Mouse (Mus musculus) layer of hippocampus, adult 8-10 months (tissue): ENCODE results near the gene Mvp. TPM values are rescaled to one million over a fixed set of nuclear protein-coding genes. Genes with fewer than 3 reads are reported as not detected.

Experiments
- DNase-seq, 2 experiments: peaks; one replicate each; pipeline ENCODE4 v3.0.0; 2022; ENCODE audit warnings: low spot score in 2 of 2
- microRNA-seq, 2 experiments: library from miRNA; unstranded; fragments of <30 nt; microRNA quantifications; one replicate each; pipeline ENCODE4 v1.2.0; 2022
- total RNA-seq, 4 experiments: library from RNA; stranded (reverse); gene quantifications; 2 replicates each; pipeline ENCODE4 v1.2.4; 2022

The Mvp gene
- total RNA-seq, 4 experiments from 2014 or later, result 10.5 to 17.2 (median 14.1) TPM

GRCm38 (mm10) chr7:126950647-126951615 lies 63.5 kb downstream of the Mvp start:
- no peak for DNase-seq

GRCm38 (mm10) chr7:126949793-126950646 lies 64.4 kb downstream of the Mvp start, which contains the start of gene Sez6l2:
TSS of gene Sez6l2 (plus strand) at chr7:126950563.
- DNase-seq, result peak; percentile 77 to 83

- DNase-seq, result peak; percentile 52 to 65
Observed at GRCm38 (mm10) chr7:126949403-126949792, 65.0 kb downstream of the Mvp start, which contains the start of gene Asphd1. TSS of gene Asphd1 (minus strand) at chr7:126949582.

GRCm38 (mm10) chr7:126948626-126949025 lies 65.8 kb downstream of the Mvp start:
- no peak for DNase-seq

- no peak for DNase-seq
Observed at GRCm38 (mm10) chr7:126946530-126946929, 67.9 kb downstream of the Mvp start.

- DNase-seq, result peak; percentile 54 to 57
Observed at GRCm38 (mm10) chr7:126941801-126942200, 72.6 kb downstream of the Mvp start.

- no peak for DNase-seq
Observed at GRCm38 (mm10) chr7:126941171-126941570, 73.2 kb downstream of the Mvp start.

Small RNAs within 50 kb of the gene (microRNA-seq; reads per million reads assigned to microRNA genes)
- gene Gm44343, result 0 reads per million in 2 experiments

Other genes starting within 250 kb of the Mvp start
- gene Gdpd3, start 248.3 kb downstream of the Mvp start, total RNA-seq, result 1 to 10 TPM; 4.4 to 7.9 (median 5.0) TPM
- gene Ypel3, start 237.7 kb downstream of the Mvp start, total RNA-seq, result 100 to 1,000 TPM; 236 to 283 (median 255) TPM
- gene Tbx6, start 233.1 kb downstream of the Mvp start, total RNA-seq, result 1 to 10 TPM in 3 of 4 experiments, under 1 TPM in 1; 0.43 to 1.5 (median 1.2) TPM
- gene Ppp4c, start 222.1 kb downstream of the Mvp start, total RNA-seq, result 10 to 100 TPM; 49.5 to 55.7 (median 51.9) TPM
- gene Fam57b, start 217.0 kb downstream of the Mvp start, total RNA-seq, result 10 to 100 TPM; 57.3 to 67.6 (median 62.6) TPM
- gene 4930451I11Rik, start 183.0 kb downstream of the Mvp start, total RNA-seq, result not detected
- 10 to 100 TPM; 17.6 to 20.0 (median 18.7) TPM for gene Doc2a, start 167.2 kb downstream of the Mvp start, total RNA-seq
- 10 to 100 TPM; 25.6 to 44.7 (median 36.2) TPM for gene Hirip3, start 152.6 kb downstream of the Mvp start, total RNA-seq
- 10 to 100 TPM; 46.3 to 59.5 (median 56.1) TPM for gene Ino80e, start 152.2 kb downstream of the Mvp start, total RNA-seq
- 100 to 1,000 TPM; 146 to 179 (median 151) TPM for gene Taok2, start 129.9 kb downstream of the Mvp start, total RNA-seq
- 10 to 100 TPM; 21.8 to 34.3 (median 25.6) TPM for gene Tmem219, start 91.7 kb downstream of the Mvp start, total RNA-seq
- 100 to 1,000 TPM; 137 to 173 (median 161) TPM for gene Kctd13, start 85.7 kb downstream of the Mvp start, total RNA-seq
- 10 to 100 TPM; 27.2 to 41.0 (median 31.5) TPM for gene Asphd1, start 65.0 kb downstream of the Mvp start, total RNA-seq
- 100 to 1,000 TPM; 433 to 476 (median 455) TPM for gene Sez6l2, start 64.1 kb downstream of the Mvp start, total RNA-seq
- 100 to 1,000 TPM; 138 to 156 (median 152) TPM for gene Cdipt, start 38.7 kb downstream of the Mvp start, total RNA-seq
- gene Cdiptos, start 38.5 kb downstream of the Mvp start, total RNA-seq, result 1 to 10 TPM in 1 of 4 experiments, not detected in 3; 1.0 TPM
- not detected for gene Pagr1b, start 1.9 kb upstream of the Mvp start, total RNA-seq
- gene Pagr1a, start 2.7 kb upstream of the Mvp start, total RNA-seq, result 10 to 100 TPM; 18.9 to 59.7 (median 27.8) TPM
- gene Gm42742, start 6.5 kb upstream of the Mvp start, total RNA-seq, result 10 to 100 TPM; 20.5 to 63.0 (median 52.5) TPM
- gene Prrt2, start 6.6 kb upstream of the Mvp start, total RNA-seq, result 100 to 1,000 TPM; 208 to 223 (median 215) TPM
- 100 to 1,000 TPM; 204 to 209 (median 206) TPM for gene Maz, start 12.4 kb upstream of the Mvp start, total RNA-seq
- gene Kif22, start 27.9 kb upstream of the Mvp start, total RNA-seq, result 1 to 10 TPM; 2.5 to 9.4 (median 3.8) TPM
- not detected for gene Zg16, start 72.7 kb upstream of the Mvp start, total RNA-seq
- 1 to 10 TPM; 1.2 to 3.7 (median 2.3) TPM for gene AI467606, start 76.7 kb upstream of the Mvp start, total RNA-seq
- gene Qprt, start 107.6 kb upstream of the Mvp start, total RNA-seq, result 1 to 10 TPM in 1 of 4 experiments, under 1 TPM in 3; 0.22 to 1.1 (median 0.53) TPM
- gene Spn, start 123.2 kb upstream of the Mvp start, total RNA-seq, result under 1 TPM; 0.29 to 0.68 (median 0.46) TPM
- gene Cd2bp2, start 181.4 kb upstream of the Mvp start, total RNA-seq, result 10 to 100 TPM; 87.4 to 94.4 (median 90.0) TPM
- 100 to 1,000 TPM in 2 of 4 experiments, 10 to 100 TPM in 2; 97.9 to 106 (median 101) TPM for gene Tbc1d10b, start 193.8 kb upstream of the Mvp start, total RNA-seq
- 1 to 10 TPM; 2.8 to 5.1 (median 3.6) TPM for gene Mylpf, start 194.3 kb upstream of the Mvp start, total RNA-seq
- 10 to 100 TPM; 20.6 to 21.4 (median 20.9) TPM for gene Zfp553, start 218.4 kb upstream of the Mvp start, total RNA-seq
- 1 to 10 TPM; 2.4 to 7.9 (median 7.0) TPM for gene Sept1, start 218.5 kb upstream of the Mvp start, total RNA-seq
- gene Zfp771, start 229.7 kb upstream of the Mvp start, total RNA-seq, result 10 to 100 TPM; 51.6 to 62.9 (median 58.3) TPM
- 10 to 100 TPM; 16.8 to 21.7 (median 19.5) TPM for gene Dctpp1, start 246.1 kb upstream of the Mvp start, total RNA-seq